Mouse (Mus musculus) spleen, adult 2 months (tissue): Measurements from ENCODE around the gene Atp6v0a1.

ENCODE experiments used
- CTCF ChIP-seq: fragments of 200-500 bp; IDR thresholded peaks from 2 replicates; pipeline ENCODE4 v1.5.1; 2011; ENCODE audit warnings: mild to moderate bottlenecking, inconsistent platforms; ENCODE audit not compliant: insufficient read depth, insufficient read length, insufficient replicate concordance; ENCODE audit errors: extremely low read depth
- POLR2A ChIP-seq: fragments of 200-500 bp; IDR thresholded peaks from 2 replicates; pipeline ENCODE4 v1.6.1; 2011; ENCODE audit warnings: low read depth, low read length, inconsistent platforms

GRCm38 (mm10) chr11:101053974-101054373 lies 44.7 kb downstream of the Atp6v0a1 start:
- TF ChIP-seq CTCF = peak; percentile 18; the same call in 1 of the 2 replicates
- TF ChIP-seq POLR2A = no peak
